Mouse (Mus musculus): ENCODE results near the gene Pabpn1.

GRCm38 (mm10) chr14:54941024-54941978, 49.0 kb downstream of the Pabpn1 start:
- no peak for TF ChIP-seq POLR2A (IDR thresholded peaks at IDR 0.05; ENCODE audit: borderline replicate concordance, low read depth, low read length)
- no peak for TF ChIP-seq CTCF (IDR thresholded peaks at IDR 0.05; ENCODE audit: low read depth, low read length)
